Mouse (Mus musculus) forebrain, embryonic 10.5 days (tissue): Measurements from ENCODE around the gene Hdac6. TPM values are rescaled to one million over a fixed set of nuclear protein-coding genes. Genes with fewer than 3 reads are reported as not detected.
A peak's percentile ranks its signal among the peaks of the same experiment; 100 is the strongest.
"Not testable (repeated sequence)": the region's sequence is repeated elsewhere in the genome, so short reads cannot be mapped to it uniquely, and the experiment has no call there.

Source experiments
- DNase-seq: peaks from one replicate; pipeline ENCODE4 v3.0.0-alpha.2; 2017; ENCODE audit warnings: low spot score; ENCODE audit errors: extremely low spot score
- H3K27ac ChIP-seq: fragments of 300-500 bp; sonication (generic); 2 replicates; pipeline ENCODE4 v1.5.1; 2016; ENCODE audit warnings: mild to moderate bottlenecking
- H3K27me3 ChIP-seq: fragments of 300-500 bp; sonication (generic); 2 replicates; pipeline ENCODE4 v1.6.1; 2016; ENCODE audit warnings: mild to moderate bottlenecking; ENCODE audit not compliant: poor library complexity, severe bottlenecking
- H3K36me3 ChIP-seq: fragments of 300-500 bp; sonication (generic); replicated peaks from 2 replicates; pipeline ENCODE4 v1.6.1; 2016; ENCODE audit warnings: mild to moderate bottlenecking, moderate library complexity
- H3K4me1 ChIP-seq: fragments of 300-500 bp; sonication (generic); 2 replicates; pipeline ENCODE4 v1.6.1; 2016
- H3K4me3 ChIP-seq: fragments of 300-500 bp; sonication (generic); 2 replicates; pipeline ENCODE4 v1.5.1; 2016; ENCODE audit warnings: mild to moderate bottlenecking, moderate library complexity
- H3K9me3 ChIP-seq: fragments of 300-500 bp; sonication (generic); 2 replicates; pipeline ENCODE4 v1.6.1; 2016; ENCODE audit warnings: mild to moderate bottlenecking, moderate library complexity
- WGBS: fragments of 180-500 bp; shearing (Covaris S2); methylation state at CpG from one replicate; pipeline ENCODE4 v1.1.7; 2016; 5-methylcytosine and 5-hydroxymethylcytosine counted together
- polyA plus RNA-seq: library from polyadenylated mRNA; unstranded; fragments of >200 nt; fragmentation: Nextera tagmentation; extraction: Ambion mirVana; gene quantifications from 2 replicates; pipeline ENCODE4 v1.2.1, GENCODE M21; 2016

Gene Hdac6
- polyA plus RNA-seq, 1 experiment from 2014 or later: 75.6 TPM

DNA sequence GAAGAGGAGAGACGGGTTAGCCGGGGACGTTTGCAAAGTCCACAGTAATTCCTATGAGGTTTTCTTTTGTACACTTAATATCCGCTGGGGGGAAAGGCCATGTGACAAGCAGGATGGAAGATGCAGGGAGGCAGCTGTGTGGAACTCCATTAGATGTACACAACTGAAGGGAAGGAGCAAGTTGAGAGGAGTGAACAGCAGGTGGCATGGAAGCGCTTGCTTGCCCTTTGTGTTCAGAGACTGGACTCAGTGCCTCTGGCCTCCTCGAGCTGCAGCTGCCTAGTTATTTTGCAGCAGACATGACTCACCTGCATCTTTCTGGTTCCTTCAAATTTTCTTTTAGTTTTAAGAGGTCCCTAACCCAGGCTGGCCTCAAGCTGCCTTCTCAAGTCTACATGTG is 37.2 kb downstream of the Hdac6 start:
- DNase-seq: no peak
- Histone ChIP-seq H3K27me3 (no peaks in the 10 kb centered on the region), H3K4me1 (no peaks in the 10 kb centered on the region), H3K4me3 (no peak overlapping the region), H3K27ac (no peak overlapping the region), H3K9me3 (no peaks in the 10 kb centered on the region; the same call in 1 of the 2 replicates), H3K36me3 (peaks cover 18% of the 10 kb centered on the region)
- WGBS: 50% methylated on average over 6 of the region's 6 CpGs

DNA sequence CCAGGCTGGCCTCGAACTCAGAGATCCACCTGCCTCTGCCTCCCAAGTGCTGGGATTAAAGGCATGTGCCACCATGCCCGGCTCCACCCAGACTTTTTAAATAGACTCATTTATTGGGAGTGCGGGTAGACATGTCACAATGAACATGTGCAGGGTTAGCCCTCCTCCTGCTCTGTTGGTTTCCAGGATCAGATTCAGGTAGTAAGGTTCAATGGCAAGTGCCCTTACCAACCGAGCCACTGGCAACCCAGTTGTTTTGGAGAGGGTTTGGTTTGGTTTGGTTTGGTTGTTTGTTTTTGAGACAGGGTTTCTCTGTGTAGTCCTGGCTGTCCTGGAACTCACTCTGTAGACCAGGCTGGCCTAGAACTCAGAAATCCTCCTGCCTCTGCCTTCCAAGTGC is 38.4 kb downstream of the Hdac6 start, which contains the start of gene Gm10490:
Gene Gm10490, plus strand, starts transcription at position 301 of the 400 bp plus-strand sequence.
- peaks cover 20% of the 10 kb centered on the region for H3K36me3 ChIP-seq
- H3K4me1 ChIP-seq, H3K27me3 ChIP-seq, H3K27ac ChIP-seq, DNase-seq, H3K4me3 ChIP-seq, H3K9me3 ChIP-seq: not testable (repeated sequence)
- WGBS: 90% methylated on average over 4 of the region's 4 CpGs

- WGBS: 92% methylated on average over 5 of the region's 5 CpGs
- Histone ChIP-seq H3K36me3 (peaks cover 24% of the 10 kb centered on the region), H3K9me3 (no peaks in the 10 kb centered on the region; the same call in 1 of the 2 replicates), H3K4me1 (no peaks in the 10 kb centered on the region), H3K4me3 (no peak within 1 kb of the TSS), H3K27ac (no peak within 1 kb of the TSS), H3K27me3 (no peaks in the 10 kb centered on the region)
- no peak for DNase-seq
These were observed 40.0 kb downstream of the Hdac6 start, which contains the start of gene Gm10491 for GRCm38 (mm10) chrX:7907735-7908134. Gene Gm10491 (minus strand): TSS chrX:7907835.

DNA sequence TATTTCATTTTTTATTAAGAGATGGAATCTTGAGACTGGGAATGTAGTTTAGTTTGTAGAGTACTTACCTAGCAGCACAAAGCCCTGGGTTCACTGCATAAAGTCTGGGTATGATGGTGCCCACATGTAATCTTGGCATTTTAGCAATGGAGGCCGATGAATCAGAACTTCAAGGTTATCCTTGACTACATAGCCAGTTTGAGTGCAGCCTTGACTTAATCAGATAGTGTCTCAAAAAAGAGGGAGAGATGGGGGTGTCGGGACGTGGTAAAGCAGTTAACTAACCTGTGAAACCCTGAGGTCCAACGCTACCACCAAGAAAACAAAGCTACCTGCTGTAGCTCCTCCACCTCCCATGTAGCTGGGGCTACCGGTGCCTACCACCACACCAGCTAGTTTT is 43.2 kb downstream of the Hdac6 start:
- Histone ChIP-seq H3K27me3 (no peaks in the 10 kb centered on the region), H3K9me3 (no peaks in the 10 kb centered on the region; the same call in 1 of the 2 replicates), H3K36me3 (peaks cover 26% of the 10 kb centered on the region), H3K4me1 (peaks cover 7% of the 10 kb centered on the region; the same call in 1 of the 2 replicates), H3K27ac (no peak overlapping the region), H3K4me3 (no peak overlapping the region)
- WGBS: 93% methylated on average over 5 of the region's 5 CpGs
- DNase-seq: no peak

DNA sequence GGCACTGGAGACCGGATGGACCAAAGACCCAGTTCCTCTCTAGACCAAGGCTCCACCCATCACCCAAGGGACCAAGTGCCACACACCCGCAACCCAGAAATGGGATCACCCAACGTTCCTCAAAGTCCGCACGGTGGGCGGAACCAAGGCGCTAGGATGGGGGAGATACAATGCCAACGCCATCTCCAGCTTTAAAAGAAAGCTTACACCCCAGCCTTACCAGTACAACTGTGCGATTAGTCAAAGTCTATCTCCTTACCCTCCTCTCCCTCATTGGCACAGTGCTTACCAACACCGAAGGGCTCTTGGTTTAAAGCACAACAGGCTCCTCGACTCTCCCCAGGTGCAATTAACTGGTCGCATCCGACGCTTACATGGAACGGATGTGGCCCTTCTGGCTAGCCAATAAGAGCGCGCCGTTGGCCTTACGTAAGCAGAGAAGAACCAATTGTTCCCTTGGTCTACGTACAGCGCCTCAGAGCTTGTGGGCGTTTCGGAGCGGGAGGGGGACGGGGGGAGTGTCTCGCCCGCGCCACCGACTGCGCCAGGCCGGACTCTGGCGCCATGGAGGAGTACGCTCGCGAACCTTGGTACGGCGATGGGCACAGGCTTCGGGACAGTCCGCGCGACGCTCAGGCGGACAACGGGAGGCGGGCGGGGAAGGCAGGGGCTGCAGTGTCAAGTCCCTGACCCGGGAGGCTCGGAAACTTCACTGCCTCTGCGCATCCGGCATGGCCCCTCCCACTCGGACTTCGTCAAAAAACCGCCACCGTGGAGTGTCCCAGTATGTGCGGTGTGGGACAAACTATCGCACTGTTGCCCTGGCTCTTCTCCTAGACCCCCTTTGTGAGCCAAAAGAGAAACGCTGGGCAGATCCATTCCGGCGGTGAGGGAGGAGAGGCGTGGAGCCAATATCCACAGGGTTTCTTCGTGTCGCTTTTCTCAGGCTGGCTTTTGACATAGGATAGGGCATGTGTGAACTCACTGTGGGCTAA is 48.5 kb downstream of the Hdac6 start, which contains the start of the genes Pqbp1 and Timm17b:
Gene Pqbp1, minus strand, starts transcription at position 390 of the 995 bp plus-strand sequence.
Gene Timm17b, plus strand, starts transcription at position 478 of the 995 bp plus-strand sequence.
- DNase-seq: peak; percentile 81
- peak within 1 kb of the TSS; percentile 88 for H3K27ac ChIP-seq
- H3K36me3 ChIP-seq: peaks cover 29% of the 10 kb centered on the region
- 14% methylated on average over 62 of the region's 62 CpGs for WGBS
- H3K9me3 ChIP-seq: no peaks in the 10 kb centered on the region
- H3K4me1 ChIP-seq: peaks cover 11% of the 10 kb centered on the region
- no peaks in the 10 kb centered on the region for H3K27me3 ChIP-seq
- peak within 1 kb of the TSS; percentile 63 for H3K4me3 ChIP-seq

- peak overlapping the region; percentile 63 for H3K4me3 ChIP-seq
- 33% methylated on average over 13 of the region's 13 CpGs for WGBS
- no peak for DNase-seq
- no peaks in the 10 kb centered on the region for H3K27me3 ChIP-seq
- peaks cover 11% of the 10 kb centered on the region for H3K4me1 ChIP-seq
- H3K9me3 ChIP-seq: no peaks in the 10 kb centered on the region
- peak overlapping the region; percentile 88 for H3K27ac ChIP-seq
- H3K36me3 ChIP-seq: peaks cover 35% of the 10 kb centered on the region
These were observed 49.5 kb downstream of the Hdac6 start for GRCm38 (mm10) chrX:7898211-7898610.

DNA sequence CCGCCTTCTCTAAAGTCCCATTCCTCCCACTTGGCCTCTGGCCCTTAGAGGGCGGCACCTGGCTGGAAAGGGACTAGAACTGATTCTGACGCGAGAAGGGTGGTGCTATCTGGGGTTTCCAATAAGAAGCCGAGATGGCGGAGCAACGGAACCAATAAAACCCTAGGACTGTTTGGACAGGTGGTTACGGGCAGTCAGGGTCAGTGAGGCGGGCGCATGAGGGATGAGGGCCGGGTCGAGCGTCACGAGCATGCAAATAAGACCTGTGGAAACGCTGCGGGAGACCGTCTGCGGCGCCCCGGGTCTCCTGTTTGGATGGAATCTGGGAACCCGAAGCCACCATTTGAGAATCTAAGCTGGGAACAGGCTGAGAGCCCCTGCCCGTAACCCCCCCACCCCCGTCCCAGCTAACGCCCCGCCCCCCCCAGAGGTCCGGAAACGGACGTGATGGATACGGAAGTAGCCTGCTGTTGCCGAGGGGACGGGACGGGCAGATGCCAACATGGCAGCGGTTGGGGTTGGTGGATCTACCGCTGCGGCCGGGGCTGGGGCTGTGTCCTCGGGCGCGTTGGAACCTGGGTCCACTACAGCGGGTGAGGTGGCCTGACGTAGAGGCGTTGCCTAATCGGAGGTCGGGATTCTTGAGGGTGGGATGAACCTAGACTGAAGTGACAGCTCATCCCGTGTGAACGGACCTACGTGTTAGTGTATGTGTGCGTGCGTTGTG is 63.7 kb downstream of the Hdac6 start, which contains the start of gene Slc35a2:
Gene Slc35a2, plus strand, starts transcription at position 188 of the 727 bp plus-strand sequence.
- no peaks in the 10 kb centered on the region for H3K27me3 ChIP-seq
- H3K9me3 ChIP-seq: no peaks in the 10 kb centered on the region
- peak within 1 kb of the TSS; percentile 86 for H3K27ac ChIP-seq
- peaks cover 22% of the 10 kb centered on the region for H3K4me1 ChIP-seq
- H3K36me3 ChIP-seq: peaks cover 10% of the 10 kb centered on the region; the same call in 1 of the 2 replicates
- DNase-seq: peak; percentile 75
- 15% methylated on average over 49 of the region's 49 CpGs for WGBS
- peak within 1 kb of the TSS; percentile 63 for H3K4me3 ChIP-seq

Other genes with a start within 250 kb of the Hdac6 start
- gene Wdr45, start 233.6 kb downstream of the Hdac6 start, polyA plus RNA-seq: 16.3 and 20.0 TPM in 2 replicates
- gene Gm45208, start 225.6 kb downstream of the Hdac6 start, polyA plus RNA-seq: 0.47 TPM in 1 of 2 replicates, not detected in the other
- 76.5 and 78.4 TPM in 2 replicates for gene Praf2, start 219.4 kb downstream of the Hdac6 start, polyA plus RNA-seq
- gene Ccdc120, start 197.0 kb downstream of the Hdac6 start, polyA plus RNA-seq: 14.5 and 19.3 TPM in 2 replicates
- gene Tfe3, start 185.3 kb downstream of the Hdac6 start, polyA plus RNA-seq: 25.3 and 29.3 TPM in 2 replicates
- 45.6 TPM in 2 replicates for gene Gripap1, start 158.1 kb downstream of the Hdac6 start, polyA plus RNA-seq
- 0.87 and 1.0 TPM in 2 replicates for gene Kcnd1, start 125.6 kb downstream of the Hdac6 start, polyA plus RNA-seq
- gene Otud5, start 106.5 kb downstream of the Hdac6 start, polyA plus RNA-seq: 40.3 and 40.8 TPM in 2 replicates
- 10.4 and 14.0 TPM in 2 replicates for gene Pim2, start 69.6 kb downstream of the Hdac6 start, polyA plus RNA-seq
- gene Slc35a2, start 63.9 kb downstream of the Hdac6 start, polyA plus RNA-seq: 25.0 and 27.3 TPM in 2 replicates
- gene Pqbp1, start 48.6 kb downstream of the Hdac6 start, polyA plus RNA-seq: 128 and 129 TPM in 2 replicates
- 182 and 186 TPM in 2 replicates for gene Timm17b, start 48.5 kb downstream of the Hdac6 start, polyA plus RNA-seq
- not detected in 2 replicates for gene Gm10491, start 40.1 kb downstream of the Hdac6 start, polyA plus RNA-seq
- not detected in 2 replicates for gene Gm10490, start 38.3 kb downstream of the Hdac6 start, polyA plus RNA-seq
- gene Pcsk1n, start 28.1 kb downstream of the Hdac6 start, polyA plus RNA-seq: 8.7 and 8.9 TPM in 2 replicates
- gene Eras, start 19.3 kb downstream of the Hdac6 start, polyA plus RNA-seq: 0.22 and 0.43 TPM in 2 replicates
- gene Gata1, start 30.2 kb upstream of the Hdac6 start, polyA plus RNA-seq: 6.6 and 8.0 TPM in 2 replicates
- not detected in 2 replicates for gene Glod5, start 70.6 kb upstream of the Hdac6 start, polyA plus RNA-seq
- gene Suv39h1, start 126.9 kb upstream of the Hdac6 start, polyA plus RNA-seq: 106 and 109 TPM in 2 replicates
- gene Was, start 142.6 kb upstream of the Hdac6 start, polyA plus RNA-seq: 0.14 and 0.17 TPM in 2 replicates
- 23.7 and 24.4 TPM in 2 replicates for gene Wdr13, start 185.0 kb upstream of the Hdac6 start, polyA plus RNA-seq
- 465 and 505 TPM in 2 replicates for gene Rbm3, start 198.0 kb upstream of the Hdac6 start, polyA plus RNA-seq
- gene Tbc1d25, start 228.3 kb upstream of the Hdac6 start, polyA plus RNA-seq: 9.8 and 10.4 TPM in 2 replicates
- 27.7 and 30.9 TPM in 2 replicates for gene Ebp, start 245.6 kb upstream of the Hdac6 start, polyA plus RNA-seq